Mouse (Mus musculus): ENCODE data around the gene Tcirg1. TPM values are rescaled to one million over a fixed set of nuclear protein-coding genes. Genes with fewer than 3 reads are reported as not detected.
A peak's percentile ranks its signal among the peaks of the same experiment; 100 is the strongest.

Tcirg1 gene
- polyA plus RNA-seq, 1 experiment from 2014 or later = 34.7 TPM

GRCm38 (mm10) chr19:3890181-3890580, 16.8 kb downstream of the Tcirg1 start:
- Histone ChIP-seq H3K9ac (no peak overlapping the region), H3K9me3 (no peaks in the 10 kb centered on the region), H3K27ac (no peak overlapping the region), H3K4me2 (no peak overlapping the region), H3K4me3 (replicated peaks) (no peak overlapping the region), H3K4me1 (no peaks in the 10 kb centered on the region), H3K36me3 (peaks cover 27% of the 10 kb centered on the region), H3K27me3 (replicated peaks) (no peaks in the 10 kb centered on the region)
- 76% methylated on average over 8 of the region's 8 CpGs for WGBS
- ATAC-seq (ENCODE audit: insufficient read depth, low FRiP score, low read depth) = no peak

GRCm38 (mm10) chr19:3889096-3889495, 17.8 kb downstream of the Tcirg1 start:
- Histone ChIP-seq H3K4me3 (replicated peaks) (no peak overlapping the region), H3K36me3 (peaks cover 25% of the 10 kb centered on the region), H3K27ac (no peak overlapping the region), H3K27me3 (replicated peaks) (no peaks in the 10 kb centered on the region), H3K9ac (no peak overlapping the region), H3K9me3 (no peaks in the 10 kb centered on the region), H3K4me2 (no peak overlapping the region), H3K4me1 (no peaks in the 10 kb centered on the region)
- WGBS = 88% methylated on average over 5 of the region's 5 CpGs
- no peak for ATAC-seq (ENCODE audit: insufficient read depth, low FRiP score, low read depth)

DNA sequence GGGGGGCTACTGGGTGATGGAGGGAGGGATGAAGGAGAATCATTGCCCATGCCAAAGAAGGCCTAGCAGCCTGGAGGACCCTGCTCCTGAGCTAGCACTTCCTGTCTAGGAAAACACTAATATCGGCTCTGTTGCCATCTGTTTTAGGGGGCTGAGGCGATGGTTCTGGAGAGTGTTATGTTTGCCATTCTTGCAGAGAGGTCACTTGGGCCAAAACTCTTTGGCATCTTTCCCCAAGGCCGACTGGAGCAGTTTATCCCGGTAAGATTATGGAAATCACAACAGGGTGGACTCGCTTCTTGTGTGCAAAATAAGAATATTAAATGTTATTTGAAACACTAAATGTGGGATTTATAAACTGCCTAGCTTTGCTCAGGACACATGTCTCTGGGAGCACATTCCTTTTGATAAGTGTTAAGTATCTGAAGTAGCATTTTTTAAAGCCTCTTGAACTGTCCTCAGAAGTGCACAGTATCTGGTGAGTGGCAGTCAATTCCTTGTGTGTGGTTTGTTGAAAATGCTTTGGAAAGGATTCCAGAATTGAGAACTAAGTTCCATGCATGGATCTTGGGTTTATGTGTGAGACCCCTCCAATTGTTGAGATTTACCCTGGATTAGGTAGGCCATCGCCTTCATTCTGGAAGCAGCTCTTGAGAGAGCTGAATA, 22.5 kb downstream of the Tcirg1 start:
- H3K4me1 ChIP-seq = 0 out of 2 replicates have a peak, but pooled peaks cover 3% of the 10 kb centered on the region
- H3K4me3 ChIP-seq (replicated peaks) = no peak overlapping the region
- no peak for ATAC-seq (ENCODE audit: insufficient read depth, low FRiP score, low read depth)
- H3K9ac ChIP-seq = no peak overlapping the region
- WGBS = 56% methylated on average over 6 of the region's 6 CpGs
- H3K9me3 ChIP-seq = no peaks in the 10 kb centered on the region
- H3K4me2 ChIP-seq = no peak overlapping the region
- peak overlapping the region; percentile 13; the same call in 1 of the 2 replicates for H3K27ac ChIP-seq
- H3K36me3 ChIP-seq = peaks cover 6% of the 10 kb centered on the region; the same call in 1 of the 2 replicates
- no peaks in the 10 kb centered on the region for H3K27me3 ChIP-seq (replicated peaks)

- Histone ChIP-seq H3K4me1 (0 out of 2 replicates have a peak, but pooled peaks cover 3% of the 10 kb centered on the region), H3K9ac (no peak overlapping the region), H3K4me2 (no peak overlapping the region), H3K36me3 (0 out of 2 replicates have a peak, but pooled peaks cover 4% of the 10 kb centered on the region), H3K9me3 (no peaks in the 10 kb centered on the region), H3K4me3 (replicated peaks) (no peak overlapping the region), H3K27ac (no peak overlapping the region), H3K27me3 (replicated peaks) (no peaks in the 10 kb centered on the region)
- no peak for ATAC-seq (ENCODE audit: insufficient read depth, low FRiP score, low read depth)
- 82% methylated on average over 4 of the region's 4 CpGs for WGBS
Observed at GRCm38 (mm10) chr19:3882214-3882613, 24.7 kb downstream of the Tcirg1 start.

DNA sequence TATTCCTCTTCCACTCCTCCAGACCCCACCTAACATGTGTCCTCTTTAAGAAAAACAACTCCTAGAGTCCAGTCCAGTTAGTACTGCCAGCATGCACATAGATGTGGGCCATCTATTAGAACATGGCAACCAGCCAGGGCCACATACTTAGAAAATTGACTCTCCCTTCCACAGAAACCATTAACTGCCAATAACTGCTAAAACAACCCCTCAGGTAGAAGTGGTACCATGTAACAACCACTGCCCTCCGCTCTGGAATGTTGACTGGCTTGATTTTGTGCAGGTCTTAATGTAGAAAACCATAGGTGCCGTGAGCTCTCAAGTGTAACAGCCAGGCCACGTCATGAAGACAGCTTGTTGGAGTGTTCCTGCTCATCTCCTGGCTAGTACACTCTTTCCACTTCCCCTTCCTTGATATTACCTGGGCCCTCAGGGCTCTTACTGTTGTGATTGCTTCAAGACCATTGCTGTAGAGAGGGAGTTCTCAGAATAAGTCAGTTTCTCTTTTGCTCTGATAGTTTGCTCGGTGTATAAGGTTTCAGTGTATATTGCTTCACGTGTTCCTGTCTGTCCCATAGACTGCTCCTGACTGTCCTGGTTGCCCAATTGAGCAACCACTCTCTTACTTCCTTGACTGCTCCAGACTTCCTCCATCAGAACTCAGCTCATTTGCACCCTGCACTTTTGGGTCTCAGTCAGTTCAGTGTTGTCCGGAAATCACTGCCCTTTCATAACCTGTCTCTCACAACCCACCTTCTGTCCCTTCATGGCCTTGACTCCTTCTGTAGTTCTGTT, 26.7 kb downstream of the Tcirg1 start:
- Histone ChIP-seq H3K4me3 (replicated peaks) (no peak overlapping the region), H3K9ac (no peak overlapping the region), H3K27ac (no peak overlapping the region), H3K4me1 (0 out of 2 replicates have a peak, but pooled peaks cover 3% of the 10 kb centered on the region), H3K36me3 (0 out of 2 replicates have a peak, but pooled peaks cover 7% of the 10 kb centered on the region), H3K9me3 (no peaks in the 10 kb centered on the region), H3K4me2 (no peak overlapping the region), H3K27me3 (replicated peaks) (no peaks in the 10 kb centered on the region)
- no peak; the same call in 1 of the 2 replicates for ATAC-seq (ENCODE audit: insufficient read depth, low FRiP score, low read depth)
- 84% methylated on average over 6 of the region's 6 CpGs for WGBS

DNA sequence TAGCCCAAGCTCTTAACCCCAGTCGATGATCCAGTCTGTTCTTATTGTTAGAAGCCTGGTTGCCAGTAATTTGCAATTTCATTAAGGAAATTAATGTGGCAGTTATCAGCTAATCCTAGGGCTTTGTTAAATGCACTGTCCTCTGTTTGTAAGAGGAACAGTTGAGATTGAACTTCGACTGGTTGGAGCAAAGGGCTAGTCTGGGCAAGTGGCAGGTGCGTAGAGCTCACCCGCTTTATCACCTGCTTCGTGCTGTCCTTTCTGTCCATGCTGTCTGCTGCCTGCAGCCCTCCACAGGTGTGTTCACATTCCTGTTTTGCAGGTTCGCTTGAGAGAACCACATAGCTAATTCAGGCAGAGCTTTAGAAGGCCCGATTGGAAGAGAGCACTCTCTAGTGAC, 31.9 kb downstream of the Tcirg1 start:
- 0 out of 2 replicates have a peak, but pooled peaks cover 3% of the 10 kb centered on the region for H3K4me1 ChIP-seq
- 64% methylated on average over 7 of the region's 7 CpGs for WGBS
- no peak overlapping the region for H3K4me2 ChIP-seq
- 0 out of 2 replicates have a peak overlapping the region, but pooled peaks have one; percentile 28 for H3K27ac ChIP-seq
- 0 out of 2 replicates have a peak, but pooled peaks cover 7% of the 10 kb centered on the region for H3K36me3 ChIP-seq
- H3K9ac ChIP-seq = no peak overlapping the region
- no peaks in the 10 kb centered on the region for H3K9me3 ChIP-seq
- H3K27me3 ChIP-seq (replicated peaks) = no peaks in the 10 kb centered on the region
- peak; percentile 50; the same call in 1 of the 2 replicates for ATAC-seq (ENCODE audit: insufficient read depth, low FRiP score, low read depth)
- no peak overlapping the region for H3K4me3 ChIP-seq (replicated peaks)

GRCm38 (mm10) chr19:3872373-3872772, 34.6 kb downstream of the Tcirg1 start:
- 48% methylated on average over 4 of the region's 4 CpGs for WGBS

GRCm38 (mm10) chr19:3871468-3871867, 35.5 kb downstream of the Tcirg1 start:
- Histone ChIP-seq H3K4me3 (replicated peaks) (no peak overlapping the region), H3K4me2 (no peak overlapping the region), H3K27ac (no peak overlapping the region), H3K27me3 (replicated peaks) (no peaks in the 10 kb centered on the region), H3K9me3 (no peaks in the 10 kb centered on the region), H3K36me3 (0 out of 2 replicates have a peak, but pooled peaks cover under 1% of the 10 kb centered on the region), H3K4me1 (0 out of 2 replicates have a peak, but pooled peaks cover 6% of the 10 kb centered on the region), H3K9ac (no peak overlapping the region)
- no peak for ATAC-seq (ENCODE audit: insufficient read depth, low FRiP score, low read depth)

More at GRCm38 (mm10) chr19:3872373-3872772, 34.6 kb downstream of the Tcirg1 start:
- Histone ChIP-seq H3K4me3 (replicated peaks) (no peak overlapping the region), H3K9ac (no peak overlapping the region), H3K36me3 (0 out of 2 replicates have a peak, but pooled peaks cover 3% of the 10 kb centered on the region), H3K27me3 (replicated peaks) (no peaks in the 10 kb centered on the region), H3K4me1 (0 out of 2 replicates have a peak, but pooled peaks cover 6% of the 10 kb centered on the region), H3K27ac (no peak overlapping the region), H3K4me2 (no peak overlapping the region), H3K9me3 (no peaks in the 10 kb centered on the region)
- no peak for ATAC-seq (ENCODE audit: insufficient read depth, low FRiP score, low read depth)

DNA sequence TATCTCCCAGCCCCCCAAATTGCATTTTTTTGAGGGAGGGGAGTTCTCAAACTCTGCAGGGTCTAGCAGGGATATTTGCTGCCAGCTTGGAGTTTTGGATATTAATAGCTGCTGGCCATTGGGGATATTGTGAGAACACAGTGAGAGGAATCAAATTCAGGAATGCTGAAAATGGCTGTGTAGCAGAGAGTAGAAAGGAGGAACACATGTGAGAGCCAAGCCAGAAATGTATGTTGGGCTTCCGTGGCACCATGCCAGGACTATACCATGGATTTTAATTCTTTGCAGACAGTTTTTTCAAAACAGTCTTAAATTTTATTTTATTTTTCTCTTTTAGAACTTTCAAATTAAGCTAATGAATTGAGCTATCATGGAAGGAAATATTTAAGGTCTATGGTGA, 38.6 kb downstream of the Tcirg1 start:
- no peak overlapping the region for H3K4me3 ChIP-seq (replicated peaks)
- H3K9ac ChIP-seq = no peak overlapping the region
- no peak overlapping the region for H3K27ac ChIP-seq
- 0 out of 2 replicates have a peak, but pooled peaks cover 2% of the 10 kb centered on the region for H3K4me1 ChIP-seq
- no peak overlapping the region for H3K4me2 ChIP-seq
- no peaks in the 10 kb centered on the region for H3K27me3 ChIP-seq (replicated peaks)
- 0 out of 2 replicates have a peak, but pooled peaks cover 10% of the 10 kb centered on the region for H3K36me3 ChIP-seq
- ATAC-seq (ENCODE audit: insufficient read depth, low FRiP score, low read depth) = no peak
- 74% methylated on average over 1 of the region's 1 CpGs for WGBS
- no peaks in the 10 kb centered on the region for H3K9me3 ChIP-seq

DNA sequence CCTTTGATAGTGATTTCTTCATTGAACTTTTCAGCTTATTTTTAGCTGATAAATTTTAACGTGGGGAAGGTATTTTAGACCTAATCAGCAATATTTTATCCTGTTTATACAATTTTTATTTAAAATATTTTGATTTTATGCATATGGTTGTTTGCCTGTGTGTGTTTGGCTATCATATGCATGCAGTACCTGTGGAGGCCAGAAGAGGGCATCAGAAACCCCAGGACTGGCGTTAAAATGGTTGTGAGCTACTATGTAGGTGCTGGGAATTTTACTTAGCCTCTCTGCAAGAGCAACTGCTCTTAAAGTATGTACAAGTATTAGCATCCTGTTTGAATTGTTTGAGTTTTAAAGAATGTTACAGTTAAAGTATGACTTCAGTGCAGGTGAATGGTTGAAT, 42.0 kb downstream of the Tcirg1 start:
- no peak overlapping the region for H3K27ac ChIP-seq
- H3K4me2 ChIP-seq = no peak overlapping the region
- no peak overlapping the region for H3K9ac ChIP-seq
- WGBS = 83% methylated on average over 2 of the region's 2 CpGs
- ATAC-seq (ENCODE audit: insufficient read depth, low FRiP score, low read depth) = no peak
- H3K4me3 ChIP-seq (replicated peaks) = no peak overlapping the region
- H3K9me3 ChIP-seq = no peaks in the 10 kb centered on the region
- H3K36me3 ChIP-seq = 0 out of 2 replicates have a peak, but pooled peaks cover 10% of the 10 kb centered on the region
- H3K27me3 ChIP-seq (replicated peaks) = no peaks in the 10 kb centered on the region
- H3K4me1 ChIP-seq = 0 out of 2 replicates have a peak, but pooled peaks cover 5% of the 10 kb centered on the region

DNA sequence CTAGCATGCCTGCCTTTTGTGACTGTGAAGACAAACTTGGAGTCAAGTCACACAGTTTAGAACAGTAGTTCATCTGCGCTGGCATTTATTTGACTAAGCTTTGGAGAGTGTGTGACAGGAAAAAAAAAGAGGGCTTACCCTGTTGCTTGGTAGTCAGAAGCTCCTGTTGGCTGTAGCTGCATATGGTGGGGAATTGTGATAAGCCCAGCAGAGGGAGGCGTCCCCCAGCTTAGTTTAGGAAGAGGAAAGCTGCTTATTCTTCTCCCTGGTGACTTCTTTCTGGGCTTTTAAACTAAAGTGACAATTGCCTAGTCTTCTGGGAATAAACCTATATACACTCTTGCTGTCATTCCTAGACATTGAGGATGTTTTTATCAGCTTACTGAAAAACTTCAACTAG, 44.2 kb downstream of the Tcirg1 start:
- Histone ChIP-seq H3K36me3 (0 out of 2 replicates have a peak, but pooled peaks cover 10% of the 10 kb centered on the region), H3K4me1 (0 out of 2 replicates have a peak, but pooled peaks cover 2% of the 10 kb centered on the region), H3K4me2 (no peak overlapping the region), H3K27me3 (replicated peaks) (no peaks in the 10 kb centered on the region), H3K4me3 (replicated peaks) (no peak overlapping the region), H3K27ac (no peak overlapping the region), H3K9ac (no peak overlapping the region), H3K9me3 (no peaks in the 10 kb centered on the region)
- ATAC-seq (ENCODE audit: insufficient read depth, low FRiP score, low read depth) = no peak
- WGBS = 59% methylated on average over 2 of the region's 2 CpGs

GRCm38 (mm10) chr19:3857220-3857619, 49.7 kb downstream of the Tcirg1 start:
- Histone ChIP-seq H3K9me3 (no peaks in the 10 kb centered on the region), H3K9ac (no peak overlapping the region), H3K36me3 (no peaks in the 10 kb centered on the region), H3K27ac (no peak overlapping the region), H3K4me1 (peaks cover 11% of the 10 kb centered on the region; the same call in 1 of the 2 replicates), H3K4me2 (no peak overlapping the region), H3K27me3 (replicated peaks) (no peaks in the 10 kb centered on the region), H3K4me3 (replicated peaks) (no peak overlapping the region)
- 69% methylated on average over 3 of the region's 3 CpGs for WGBS
- no peak for ATAC-seq (ENCODE audit: insufficient read depth, low FRiP score, low read depth)

Data from stomach, embryonic 15.5 days (tissue).